Mouse (Mus musculus) gonadal fat pad, adult 2 months (tissue): ENCODE results near the gene Pde6c. TPM values are rescaled to one million over a fixed set of nuclear protein-coding genes. Genes with fewer than 3 reads are reported as not detected.

Experiments used
- polyA plus RNA-seq: library from polyadenylated mRNA; depleted of rRNA; stranded (reverse); fragments of >200 nt; gene quantifications from 2 replicates; pipeline ENCODE4 v1.2.3, GENCODE M21; 2012; rRNA removed

Pde6c gene
- polyA plus RNA-seq, 1 experiment = not detected

Other genes starting within 250 kb of the Pde6c start
- 41.2 and 51.6 TPM in 2 replicates for gene Myof, start 89.2 kb upstream of the Pde6c start, polyA plus RNA-seq
- 0.39 and 0.66 TPM in 2 replicates for gene Cep55, start 77.8 kb upstream of the Pde6c start, polyA plus RNA-seq
- gene Ffar4, start 35.7 kb upstream of the Pde6c start, polyA plus RNA-seq = 31.8 and 39.8 TPM in 2 replicates
- 276 and 604 TPM in 2 replicates for gene Rbp4, start 7.5 kb upstream of the Pde6c start, polyA plus RNA-seq
- 3.7 and 5.3 TPM in 2 replicates for gene Fra10ac1, start 91.4 kb downstream of the Pde6c start, polyA plus RNA-seq
- 0.28 and 0.35 TPM in 2 replicates for gene Lgi1, start 131.8 kb downstream of the Pde6c start, polyA plus RNA-seq